Mouse (Mus musculus) cerebellum, adult (tissue): ENCODE results near the gene Nrde2.

Experiments used
- ATAC-seq: cut with Nextera tagmentation; 2 replicates; pipeline ENCODE4 v1.9.2; 2017; ENCODE audit warnings: mild to moderate bottlenecking, moderate library complexity, mixed read lengths; ENCODE audit not compliant: insufficient number of reproducible peaks, low FRiP score, low TSS enrichment

Gene Nrde2

GRCm38 (mm10) chr12:100182676-100183075 is 23.2 kb upstream of the Nrde2 start:
- ATAC-seq = no peak

GRCm38 (mm10) chr12:100180802-100181201 is 21.3 kb upstream of the Nrde2 start:
- no peak for ATAC-seq

GRCm38 (mm10) chr12:100178898-100179440 is 19.5 kb upstream of the Nrde2 start:
- no peak for ATAC-seq

GRCm38 (mm10) chr12:100176469-100177056 is 17.1 kb upstream of the Nrde2 start:
- ATAC-seq = no peak

GRCm38 (mm10) chr12:100172481-100172880 is 13.0 kb upstream of the Nrde2 start:
- ATAC-seq = no peak

- ATAC-seq = peak; percentile 88
Observed at GRCm38 (mm10) chr12:100167931-100168871, 8.7 kb upstream of the Nrde2 start.

GRCm38 (mm10) chr12:100167502-100167901 is 8.0 kb upstream of the Nrde2 start:
- no peak for ATAC-seq

- ATAC-seq = no peak
Observed at GRCm38 (mm10) chr12:100166939-100167338, 7.5 kb upstream of the Nrde2 start.

GRCm38 (mm10) chr12:100166177-100166576 is 6.7 kb upstream of the Nrde2 start:
- no peak for ATAC-seq

- ATAC-seq = no peak
Observed at GRCm38 (mm10) chr12:100164991-100165500, 5.6 kb upstream of the Nrde2 start.

GRCm38 (mm10) chr12:100152466-100152865 is 7.0 kb downstream of the Nrde2 start:
- no peak for ATAC-seq

GRCm38 (mm10) chr12:100144269-100144668 is 15.2 kb downstream of the Nrde2 start:
- ATAC-seq = no peak

GRCm38 (mm10) chr12:100143737-100144136 is 15.7 kb downstream of the Nrde2 start:
- ATAC-seq = no peak

- ATAC-seq = no peak
Observed at GRCm38 (mm10) chr12:100142848-100143523, 16.5 kb downstream of the Nrde2 start.

- no peak for ATAC-seq
Observed at GRCm38 (mm10) chr12:100135117-100135516, 24.3 kb downstream of the Nrde2 start.

- no peak for ATAC-seq
Observed at GRCm38 (mm10) chr12:100134395-100134936, 25.0 kb downstream of the Nrde2 start.

GRCm38 (mm10) chr12:100131655-100132054 is 27.8 kb downstream of the Nrde2 start:
- peak; percentile 70 for ATAC-seq

GRCm38 (mm10) chr12:100131167-100131566 is 28.3 kb downstream of the Nrde2 start:
- ATAC-seq = no peak

- ATAC-seq = no peak
Observed at GRCm38 (mm10) chr12:100128961-100129360, 30.5 kb downstream of the Nrde2 start.

GRCm38 (mm10) chr12:100128522-100128921 is 30.9 kb downstream of the Nrde2 start:
- no peak for ATAC-seq
